Mouse (Mus musculus) left cerebral cortex, postnatal 25 days (tissue): ENCODE results near the gene Gc. TPM values are rescaled to one million over a fixed set of nuclear protein-coding genes. Genes with fewer than 3 reads are reported as not detected.

Experiments
- DNase-seq, 2 experiments: peaks; one replicate each; pipeline ENCODE4 v3.0.0; 2022; ENCODE audit warnings: low spot score in 2 of 2, mixed read lengths in 1 of 2
- intact Hi-C: fragments of 180-260 bp; cut with DNase I; formaldehyde crosslinking; loops from one replicate; pipeline ENCODE4 v1.15.1; 2025
- total RNA-seq, 2 experiments: library from RNA; stranded (reverse); gene quantifications; 2 replicates each; pipeline ENCODE4 v1.2.3; 2021

Gene Gc
- not detected for total RNA-seq

GRCm38 (mm10) chr5:89457554-89458062 lies at the start of gene Gc:
Gene Gc, minus strand, starts transcription at chr5:89457898.
- DNase-seq = no peak
- intact Hi-C loops = no loop called here

- no peak for DNase-seq
- intact Hi-C loops = no loop called here
These were observed 42.5 kb upstream of the Gc start for GRCm38 (mm10) chr5:89500182-89500581.

GRCm38 (mm10) chr5:89492560-89492959 lies 34.9 kb upstream of the Gc start:
- DNase-seq = no peak
- intact Hi-C loops = no loop called here

- intact Hi-C loops = no loop called here
- DNase-seq = no peak
These were observed 12.8 kb upstream of the Gc start for GRCm38 (mm10) chr5:89470483-89470882.

- intact Hi-C loops = no loop called here
- no peak for DNase-seq
These were observed 10.2 kb upstream of the Gc start for GRCm38 (mm10) chr5:89467886-89468285.

- no peak for DNase-seq
- intact Hi-C loops = no loop called here
These were observed 9.3 kb upstream of the Gc start for GRCm38 (mm10) chr5:89467045-89467444.

- DNase-seq = no peak
- intact Hi-C loops = no loop called here
These were observed 8.6 kb upstream of the Gc start for GRCm38 (mm10) chr5:89466275-89466674.

GRCm38 (mm10) chr5:89461817-89462216 lies 4.1 kb upstream of the Gc start:
- no peak for DNase-seq
- intact Hi-C loops = no loop called here

- DNase-seq = no peak
- intact Hi-C loops = no loop called here
These were observed 1.9 kb upstream of the Gc start for GRCm38 (mm10) chr5:89459591-89459990.

- DNase-seq = no peak
- intact Hi-C loops = no loop called here
These were observed 1.3 kb upstream of the Gc start for GRCm38 (mm10) chr5:89458987-89459386.

- no peak for DNase-seq
- intact Hi-C loops = no loop called here
These were observed 2.2 kb downstream of the Gc start for GRCm38 (mm10) chr5:89455526-89455925.

- DNase-seq = no peak
- intact Hi-C loops = no loop called here
These were observed 6.9 kb downstream of the Gc start for GRCm38 (mm10) chr5:89450798-89451197.

- intact Hi-C loops = loop anchor here (10.0 kb wide), 1 partner anchor 225 kb away; no protein-coding TSS in a partner anchor
- no peak for DNase-seq
These were observed 8.4 kb downstream of the Gc start for GRCm38 (mm10) chr5:89449325-89449724.

GRCm38 (mm10) chr5:89447978-89448377 lies 9.7 kb downstream of the Gc start:
- no peak for DNase-seq
- intact Hi-C loops = loop anchor here (10.0 kb wide), 1 partner anchor 227 kb away; no protein-coding TSS in a partner anchor

GRCm38 (mm10) chr5:89444360-89444759 lies 13.3 kb downstream of the Gc start:
- DNase-seq = peak in 1 of 2 experiments; percentile 15
- intact Hi-C loops = loop anchor here (10.0 kb wide), 1 partner anchor 230 kb away; no protein-coding TSS in a partner anchor

GRCm38 (mm10) chr5:89411536-89411935 lies 46.2 kb downstream of the Gc start:
- intact Hi-C loops = loop anchor here (2.0 to 5.0 kb wide), 3 partner anchors 131 to 786 kb away; no protein-coding TSS in a partner anchor

GRCm38 (mm10) chr5:89407376-89408082 lies 50.2 kb downstream of the Gc start:
- no peak for DNase-seq
- intact Hi-C loops = no loop called here

More at GRCm38 (mm10) chr5:89411536-89411935, 46.2 kb downstream of the Gc start:
- peak in 1 of 2 experiments; percentile 28 for DNase-seq

- DNase-seq = no peak
- intact Hi-C loops = no loop called here
These were observed 52.6 kb downstream of the Gc start for GRCm38 (mm10) chr5:89405132-89405531.

GRCm38 (mm10) chr5:89390405-89390804 lies 67.3 kb downstream of the Gc start:
- intact Hi-C loops = no loop called here
- DNase-seq = no peak

- intact Hi-C loops = loop anchor here (1.0 to 5.0 kb wide), 5 partner anchors 136 to 692 kb away; no protein-coding TSS in a partner anchor
- peak; percentile 12 to 51 for DNase-seq
These were observed 73.5 kb downstream of the Gc start for GRCm38 (mm10) chr5:89384204-89384603.

GRCm38 (mm10) chr5:89381340-89381739 lies 76.4 kb downstream of the Gc start:
- no peak for DNase-seq
- intact Hi-C loops = loop anchor here (5.0 kb wide), 1 partner anchor 689 kb away; no protein-coding TSS in a partner anchor
